Mouse (Mus musculus) embryo, embryonic 11 days (tissue): ENCODE results near the gene Cbl.

Source experiments
- DNase-seq: peaks from one replicate; pipeline ENCODE4 v3.0.0-alpha.2; 2015

Cbl gene

DNA sequence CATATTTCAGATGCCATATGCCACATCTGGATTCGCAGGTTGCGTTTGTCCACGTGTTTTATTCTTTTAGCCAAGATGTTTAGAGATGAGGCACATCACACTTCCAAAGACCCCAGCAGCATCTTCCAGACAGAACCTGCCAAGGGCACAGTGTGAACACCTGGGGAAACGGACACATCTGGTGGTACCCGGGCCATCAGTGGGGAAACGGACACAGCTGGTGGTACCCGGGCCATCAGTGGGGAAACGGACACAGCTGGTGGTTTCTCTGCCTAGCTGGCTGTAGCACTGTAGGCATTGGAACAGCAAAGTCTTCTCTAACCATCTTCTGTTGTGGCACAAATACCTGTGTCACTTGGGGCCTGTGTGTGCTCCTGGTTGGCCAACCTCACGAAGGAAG is 138.1 kb downstream of the Cbl start:
- no peak for DNase-seq

DNA sequence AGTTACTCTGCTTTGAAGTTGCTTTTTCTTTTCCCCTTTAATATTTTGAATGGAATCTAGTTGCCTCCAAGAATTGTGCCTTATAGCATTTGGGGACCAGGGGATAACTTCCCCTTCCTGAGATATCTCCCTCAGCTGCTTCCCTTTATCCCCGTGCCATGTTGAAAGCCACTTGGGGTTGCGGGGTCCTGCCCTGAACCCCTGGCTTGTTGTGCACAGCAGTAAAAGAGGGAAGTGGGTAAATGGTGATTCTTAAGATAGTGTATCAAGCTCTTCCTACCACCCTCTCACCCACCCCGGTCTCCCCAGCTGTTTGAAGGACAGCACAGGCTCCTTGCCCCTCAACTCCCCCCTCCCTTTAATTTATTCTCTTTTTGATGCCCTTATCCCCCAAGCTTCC is 139.1 kb downstream of the Cbl start:
- no peak for DNase-seq

DNA sequence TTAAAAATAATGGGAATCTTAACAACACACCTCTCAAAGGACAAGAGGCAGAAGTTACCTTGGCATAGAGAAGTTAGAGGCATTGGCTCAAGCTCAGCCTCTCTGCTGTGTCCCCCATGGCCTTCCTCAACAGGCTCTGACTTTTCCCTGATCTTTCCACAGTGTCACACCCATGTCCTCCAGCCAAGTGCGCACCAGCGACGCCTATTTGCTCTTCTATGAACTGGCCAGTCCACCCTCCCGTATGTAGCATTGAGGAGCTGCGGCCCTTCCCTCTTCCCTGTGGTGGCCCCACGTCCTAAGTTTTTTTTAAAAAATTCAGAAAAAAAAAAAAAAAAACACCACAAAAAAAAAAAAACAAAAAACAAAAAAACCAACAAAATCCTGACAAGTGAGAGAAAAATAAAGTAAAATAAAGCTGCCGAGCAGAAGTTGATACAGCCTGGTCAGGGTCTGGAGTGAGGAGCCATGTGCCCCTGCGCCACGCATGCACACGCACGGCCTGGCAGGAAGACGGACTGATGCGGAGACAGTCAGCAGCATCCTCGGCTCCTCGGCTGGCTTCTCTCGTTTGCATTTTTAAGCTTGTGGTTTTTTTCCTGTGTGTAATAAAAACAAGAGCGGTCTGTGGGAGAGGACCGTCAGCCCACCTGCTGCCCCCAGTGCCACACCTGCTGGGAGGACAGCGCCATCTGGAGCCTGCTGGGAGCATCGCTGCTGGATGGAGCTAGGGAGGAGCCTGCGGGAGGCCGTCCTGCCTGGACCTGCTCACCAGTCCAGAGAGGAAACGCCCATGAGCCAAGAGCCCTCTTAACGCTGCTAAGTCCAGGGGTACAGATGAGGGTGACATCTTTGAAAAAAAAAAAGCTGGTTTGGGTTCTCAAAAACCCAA is 140.0 kb downstream of the Cbl start:
- DNase-seq, result peak; percentile 84
